Mouse (Mus musculus) embryonic facial prominence, embryonic 14.5 days (tissue): ENCODE measurements at regions not wholly inside any gene's neighbourhood (a gene's known extent, or its start where the extent isn't known, plus 50 kb on each side); places are given as distances from the start of the nearest gene placed in this dataset.

Experiments
- ATAC-seq: fragments of 200-750 bp; cut with Nextera tagmentation; 2 replicates; pipeline ENCODE4 v1.8.0; 2017; ENCODE audit warnings: low read depth, moderate number of reproducible peaks, moderate TSS enrichment
- DNase-seq: peaks from one replicate; pipeline ENCODE4 v3.0.0-alpha.2; 2015; ENCODE audit warnings: low spot score
- H3K27ac ChIP-seq: fragments of 300-500 bp; sonication (generic); replicated peaks from 2 replicates; pipeline ENCODE4 v1.5.1; 2014; ENCODE audit warnings: low read depth, mild to moderate bottlenecking, low read length, moderate library complexity
- H3K27me3 ChIP-seq: fragments of 300-500 bp; sonication (generic); replicated peaks from 2 replicates; pipeline ENCODE4 v1.6.1; 2014; ENCODE audit warnings: low read length; ENCODE audit not compliant: control insufficient read depth, insufficient read depth
- H3K36me3 ChIP-seq: fragments of 300-500 bp; sonication (generic); 2 replicates; pipeline ENCODE4 v1.6.1; 2014; ENCODE audit warnings: low read length, mixed read lengths; ENCODE audit not compliant: control insufficient read depth, insufficient read depth
- H3K4me1 ChIP-seq: fragments of 300-500 bp; sonication (generic); 2 replicates; pipeline ENCODE4 v1.6.1; 2014; ENCODE audit warnings: antibody characterized with exemption, low read length; ENCODE audit not compliant: control insufficient read depth, insufficient read depth
- H3K4me2 ChIP-seq: fragments of 300-500 bp; sonication (generic); 2 replicates; pipeline ENCODE4 v1.6.1; 2014; ENCODE audit warnings: low read depth, mild to moderate bottlenecking, low read length, moderate library complexity, mixed read lengths
- H3K4me3 ChIP-seq: fragments of 300-500 bp; sonication (generic); 2 replicates; pipeline ENCODE4 v1.5.1; 2014; ENCODE audit warnings: low read depth, mild to moderate bottlenecking, low read length
- H3K9ac ChIP-seq: fragments of 300-500 bp; sonication (generic); 2 replicates; pipeline ENCODE4 v1.6.1; 2014; ENCODE audit warnings: low read depth, mild to moderate bottlenecking, low read length, moderate library complexity, mixed read lengths
- H3K9me3 ChIP-seq: fragments of 300-500 bp; sonication (generic); 2 replicates; pipeline ENCODE4 v1.6.1; 2016; ENCODE audit warnings: low read length; ENCODE audit not compliant: control insufficient read depth
- WGBS: fragments of 180-500 bp; shearing (Covaris S2); extraction: QIAGEN DNeasy Blood & Tissue Kit; methylation state at CpG from one replicate; pipeline ENCODE4 v1.1.7; 2014; 5-methylcytosine and 5-hydroxymethylcytosine counted together

GRCm38 (mm10) chr1:154309650-154310049, 108.7 kb downstream of the Zfp648 start:
- DNase-seq (peak; percentile 44), ATAC-seq (no peak)
- no peaks in the 10 kb centered on the region for H3K36me3 ChIP-seq
- H3K9me3 ChIP-seq, result no peaks in the 10 kb centered on the region
- no peaks in the 10 kb centered on the region for H3K27me3 ChIP-seq
- no peak overlapping the region for H3K9ac ChIP-seq
- H3K4me1 ChIP-seq, result no peaks in the 10 kb centered on the region
- no peak overlapping the region for H3K27ac ChIP-seq
- 52% methylated on average over 2 of the region's 2 CpGs for WGBS
- H3K4me3 ChIP-seq, result no peak overlapping the region
- H3K4me2 ChIP-seq, result no peak overlapping the region
